Mouse (Mus musculus): ENCODE results near the gene Mylk2.

Mylk2 gene

DNA sequence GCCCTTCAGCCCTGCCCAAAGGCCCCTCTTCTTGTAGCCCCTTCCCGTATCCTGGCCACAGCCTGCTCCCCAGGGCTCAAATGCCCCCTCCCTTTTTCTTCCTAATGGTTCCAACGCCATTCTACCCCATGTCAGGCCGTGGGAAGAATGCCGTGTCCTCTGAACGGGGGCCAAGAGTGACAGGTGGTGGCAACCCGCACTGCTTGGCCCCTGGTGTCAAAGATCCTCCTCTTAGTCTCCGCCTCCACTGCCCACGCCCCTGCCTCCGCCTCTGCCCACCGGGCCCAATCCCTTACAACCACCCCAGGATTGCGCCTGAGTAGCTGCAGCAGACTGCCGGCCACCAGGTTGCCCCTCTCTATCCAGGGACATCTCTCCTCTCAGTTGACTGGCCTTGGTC is at the start of gene Mylk2:
Gene Mylk2 (plus strand): TSS at position 322 of the 400 bp plus-strand sequence.
- in situ Hi-C loops (cut with MboI, MseI): loop anchor here (5.0 kb wide), 2 partner anchors 106 to 231 kb away; partner anchors contain the start of gene Pdrg1

DNA sequence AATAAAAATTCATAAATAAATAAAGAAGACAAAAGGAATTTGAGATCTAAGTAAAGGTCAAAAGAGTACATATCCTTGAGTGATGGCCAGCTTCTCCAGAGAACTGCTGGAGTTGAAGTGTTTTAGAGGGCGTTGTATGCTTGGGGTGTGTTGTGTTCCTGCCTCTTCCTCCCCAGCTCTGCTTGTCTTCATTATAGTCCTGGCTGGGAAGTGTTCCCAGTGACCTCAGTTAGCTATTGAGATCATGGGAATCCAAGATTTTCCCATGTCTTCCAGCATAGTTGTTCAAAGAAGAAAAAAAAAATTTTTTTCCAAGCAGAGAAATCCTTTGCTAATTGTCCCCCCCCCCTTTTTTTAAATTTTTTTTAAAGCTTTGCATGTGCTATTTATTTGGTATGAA is 49.3 kb upstream of the Mylk2 start:
- in situ Hi-C loops (cut with MboI, MseI): no loop called here

DNA sequence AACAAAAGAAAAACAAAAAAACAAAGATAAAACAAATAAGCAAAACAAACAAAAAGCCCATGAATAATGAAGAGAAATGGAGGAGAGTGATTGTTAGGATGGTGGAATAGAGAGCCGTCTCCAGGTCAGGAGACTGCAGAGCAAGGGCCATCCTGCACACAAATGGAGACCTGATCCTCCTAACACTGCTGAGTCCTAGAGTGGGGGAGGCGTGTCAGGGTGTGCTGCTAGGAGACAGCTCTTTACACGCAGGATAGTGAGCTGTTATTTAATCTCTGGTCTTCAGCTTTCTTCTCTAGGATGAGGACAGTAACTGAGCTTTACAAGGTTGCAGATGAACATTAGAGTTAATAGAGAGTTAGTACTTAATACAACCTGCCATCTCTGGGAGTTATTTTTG is 48.5 kb upstream of the Mylk2 start:
- in situ Hi-C loops (cut with MboI, MseI): no loop called here

DNA sequence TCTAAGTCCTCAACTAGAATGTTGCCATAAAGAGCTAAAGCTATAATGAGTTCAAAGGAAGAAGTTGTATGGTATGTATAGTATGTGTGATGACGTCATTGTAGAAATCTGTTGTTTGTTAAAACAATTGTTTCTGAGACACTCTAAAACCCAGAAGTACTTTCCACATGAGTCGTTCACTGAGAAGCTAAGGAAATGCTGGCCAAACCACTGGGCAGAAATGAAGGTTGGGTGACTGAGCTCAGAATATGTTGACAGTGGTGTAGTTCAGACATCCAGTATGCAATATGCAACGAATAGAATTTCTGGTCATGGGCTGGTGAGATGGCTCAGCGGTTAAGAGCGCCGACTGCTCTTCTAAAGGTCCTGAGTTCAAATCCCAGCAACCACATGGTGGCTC is 47.8 kb upstream of the Mylk2 start:
- in situ Hi-C loops (cut with MboI, MseI): no loop called here

DNA sequence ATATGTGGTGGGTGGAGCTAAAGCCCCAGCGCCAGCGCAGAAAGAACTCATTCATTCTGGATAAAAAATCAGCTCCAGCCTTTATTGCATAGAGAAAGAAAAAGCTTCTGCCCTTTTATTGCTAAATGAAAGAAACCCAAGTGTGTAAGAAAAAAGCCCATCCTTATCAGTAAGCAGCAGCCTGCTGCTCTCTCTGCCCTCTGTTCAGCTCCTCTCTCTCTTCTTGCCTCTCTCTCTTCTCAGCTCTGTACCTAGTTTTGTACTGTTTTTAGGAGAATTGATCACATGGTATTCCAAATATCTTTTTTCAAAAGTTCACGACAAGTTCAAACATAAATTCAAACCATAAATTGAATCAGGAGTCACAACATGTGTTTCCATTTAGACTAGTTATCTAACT is 32.9 kb upstream of the Mylk2 start:
- in situ Hi-C loops (cut with MboI, MseI): loop anchor here (10.0 to 25.0 kb wide), 2 partner anchors 497 to 616 kb away; no protein-coding TSS in a partner anchor

DNA sequence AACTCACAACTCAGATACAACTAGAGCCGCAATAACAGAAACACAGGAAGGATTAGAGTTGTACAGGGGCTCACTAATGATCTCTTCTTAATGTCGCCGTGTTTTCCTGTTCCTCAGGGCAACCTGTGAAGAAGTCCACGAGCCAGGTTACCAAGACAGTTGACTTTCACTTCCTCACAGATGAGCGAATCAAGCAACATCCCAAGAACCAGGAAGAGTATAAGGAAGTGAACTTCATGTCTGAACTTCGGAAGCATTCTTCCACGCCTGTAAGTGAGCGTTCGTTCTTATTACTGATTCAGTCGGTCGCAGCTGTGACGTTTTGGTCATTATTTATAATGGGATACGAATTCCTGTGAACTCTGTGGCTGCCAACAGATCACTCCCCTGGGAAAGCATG is 30.3 kb upstream of the Mylk2 start:
- in situ Hi-C loops (cut with MboI, MseI): loop anchor here (25.0 kb wide), 1 partner anchor 619 kb away; no protein-coding TSS in a partner anchor

DNA sequence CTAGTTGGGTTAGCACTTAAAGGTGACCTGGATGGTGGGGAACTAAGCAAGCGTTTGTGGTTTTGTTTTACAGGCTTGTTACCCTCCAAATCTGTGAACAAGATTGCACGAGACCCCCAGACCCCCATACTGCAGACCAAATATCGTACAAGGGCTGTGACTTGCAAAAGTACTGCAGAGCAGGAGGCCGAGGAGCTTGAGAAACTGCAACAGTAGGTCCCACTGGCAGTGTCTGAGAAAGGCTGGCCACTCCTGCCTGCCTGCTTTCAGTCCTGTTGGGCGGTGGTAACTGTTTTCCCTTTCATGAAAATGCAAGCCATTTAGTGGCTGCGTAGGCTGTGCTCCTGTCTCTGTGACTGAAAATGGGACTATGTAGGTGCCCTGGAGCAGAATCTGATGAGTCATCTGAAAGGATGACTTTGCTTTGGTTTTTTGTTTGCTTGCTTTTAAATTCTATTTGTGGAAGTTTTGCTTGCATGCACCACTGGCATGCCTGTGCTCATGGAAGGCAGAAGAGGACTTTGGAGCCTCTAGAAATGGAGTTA is 27.0 kb upstream of the Mylk2 start:
- in situ Hi-C loops (cut with MboI, MseI): loop anchor here (25.0 kb wide), 1 partner anchor 622 kb away; no protein-coding TSS in a partner anchor

DNA sequence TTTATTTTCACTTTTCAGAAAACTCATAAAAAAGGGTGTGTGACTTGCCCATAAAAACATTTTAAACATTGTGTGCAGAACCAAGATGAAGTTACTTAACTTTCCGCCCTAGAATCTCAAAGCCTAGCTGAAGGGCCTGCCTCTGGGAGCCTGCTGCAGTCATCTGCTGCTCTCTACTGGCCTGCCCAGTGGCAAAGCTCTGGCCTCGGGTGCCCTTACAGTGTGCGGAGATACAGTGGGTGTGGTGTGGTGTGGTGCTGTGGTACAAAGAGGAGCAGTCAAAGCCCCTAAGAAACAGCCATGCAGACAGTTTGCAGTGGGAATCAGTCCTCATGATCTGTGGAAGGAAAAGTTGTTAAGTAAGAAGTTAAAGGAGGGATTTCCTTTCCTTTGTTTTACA is 23.9 kb upstream of the Mylk2 start:
- in situ Hi-C loops (cut with MboI, MseI): loop anchor here (25.0 kb wide), 1 partner anchor 625 kb away; no protein-coding TSS in a partner anchor

DNA sequence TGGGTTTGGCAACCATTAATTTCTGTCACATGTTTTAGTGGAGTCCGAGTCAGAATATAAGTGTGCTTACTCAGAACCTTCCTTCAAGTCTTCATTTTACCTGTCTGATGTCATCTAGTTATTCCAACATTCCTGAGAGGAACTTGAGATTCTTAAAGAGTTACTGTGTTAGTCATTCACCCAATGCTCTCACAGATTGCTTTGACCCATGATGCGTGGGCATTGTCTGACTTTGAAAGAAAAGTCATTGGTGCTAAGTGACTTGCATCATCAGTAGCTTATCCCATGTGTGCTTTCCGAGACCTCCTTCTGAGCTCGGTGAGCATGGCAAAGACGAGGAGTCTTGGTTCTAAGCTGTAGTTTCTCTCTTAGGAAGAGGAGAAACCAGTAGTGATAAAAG is 22.4 kb upstream of the Mylk2 start:
- in situ Hi-C loops (cut with MboI, MseI): loop anchor here (25.0 kb wide), 1 partner anchor 626 kb away; no protein-coding TSS in a partner anchor

DNA sequence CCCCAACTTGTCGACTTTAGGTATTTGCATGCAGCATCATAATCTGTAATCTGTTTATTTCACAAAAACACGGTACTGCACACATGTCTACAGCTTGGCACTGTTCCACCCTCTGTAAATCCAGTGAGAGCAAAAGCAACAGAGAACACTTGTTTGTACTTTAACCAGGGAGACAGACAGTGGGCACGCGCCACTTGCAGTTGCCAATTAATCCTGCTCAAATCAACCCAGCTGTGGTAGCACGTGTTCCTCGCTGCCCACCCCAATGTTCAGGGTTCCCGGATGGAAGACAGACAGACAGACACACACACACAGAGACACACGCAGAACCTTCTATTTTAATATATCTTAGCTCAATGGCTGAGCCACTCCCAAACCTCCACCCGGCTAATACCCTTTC is 15.3 kb upstream of the Mylk2 start:
- in situ Hi-C loops (cut with MboI, MseI): loop anchor here (25.0 kb wide), 1 partner anchor 634 kb away; no protein-coding TSS in a partner anchor

DNA sequence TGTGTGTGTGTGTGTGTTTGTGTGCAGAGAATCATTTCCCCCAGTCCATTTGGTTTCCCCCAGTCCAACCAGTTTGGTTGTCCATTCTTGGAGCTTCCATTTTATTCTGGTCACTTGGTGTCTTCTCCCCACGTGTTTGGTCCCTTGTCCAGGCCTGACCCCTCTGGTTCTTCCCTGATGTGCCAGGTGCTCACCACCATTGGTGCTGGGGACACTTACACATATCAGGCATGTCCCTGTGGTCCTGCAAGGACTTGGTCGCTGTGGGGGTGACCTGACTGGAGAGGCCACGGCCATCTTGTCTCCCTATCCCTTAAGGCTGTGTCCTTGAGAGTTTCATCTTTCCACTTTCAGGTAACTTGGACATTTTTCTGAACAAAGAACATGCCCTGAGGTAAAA is 14.2 kb upstream of the Mylk2 start:
- in situ Hi-C loops (cut with MboI, MseI): loop anchor here (25.0 kb wide), 1 partner anchor 635 kb away; no protein-coding TSS in a partner anchor

DNA sequence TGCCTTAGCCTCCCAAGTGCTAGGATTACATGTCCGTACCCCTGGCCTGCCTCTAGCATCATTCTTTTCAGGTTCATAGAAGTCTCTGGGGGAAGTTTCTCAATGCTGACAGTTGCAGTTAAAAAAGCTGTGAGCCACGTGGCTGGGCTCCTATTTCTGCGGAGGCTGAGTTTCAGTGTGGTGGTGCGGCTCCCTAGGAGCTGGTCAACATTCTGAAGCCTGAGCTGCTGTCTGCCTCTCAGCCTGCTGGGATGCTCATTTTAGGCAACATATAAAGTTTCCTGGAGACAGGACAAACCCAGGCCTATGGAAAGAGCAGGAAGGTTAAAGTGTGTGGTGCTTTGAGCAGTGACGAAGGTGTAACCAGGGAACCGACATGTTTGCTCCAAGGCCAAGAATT is 12.1 kb upstream of the Mylk2 start:
- in situ Hi-C loops (cut with MboI, MseI): loop anchor here (25.0 kb wide), 1 partner anchor 637 kb away; no protein-coding TSS in a partner anchor

DNA sequence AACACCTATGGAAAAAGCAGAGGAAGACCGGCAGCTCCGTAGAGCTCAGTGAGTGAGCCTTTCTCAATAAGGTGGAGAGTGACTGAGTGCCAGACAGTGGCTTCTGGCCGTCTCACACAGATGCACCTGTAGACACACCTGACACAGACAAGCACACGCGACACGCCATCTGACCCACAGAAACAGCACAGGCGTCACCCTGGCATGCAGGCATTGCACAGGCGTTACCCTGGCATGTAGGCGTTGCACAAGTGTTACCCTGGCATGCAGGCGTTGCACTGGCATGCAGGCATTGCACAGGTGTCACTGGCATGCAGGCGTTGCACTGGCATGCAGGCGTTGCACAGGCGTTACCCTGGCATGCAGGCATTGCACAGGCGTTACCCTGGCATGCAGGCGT is 9.9 kb upstream of the Mylk2 start:
- in situ Hi-C loops (cut with MboI, MseI): no loop called here

DNA sequence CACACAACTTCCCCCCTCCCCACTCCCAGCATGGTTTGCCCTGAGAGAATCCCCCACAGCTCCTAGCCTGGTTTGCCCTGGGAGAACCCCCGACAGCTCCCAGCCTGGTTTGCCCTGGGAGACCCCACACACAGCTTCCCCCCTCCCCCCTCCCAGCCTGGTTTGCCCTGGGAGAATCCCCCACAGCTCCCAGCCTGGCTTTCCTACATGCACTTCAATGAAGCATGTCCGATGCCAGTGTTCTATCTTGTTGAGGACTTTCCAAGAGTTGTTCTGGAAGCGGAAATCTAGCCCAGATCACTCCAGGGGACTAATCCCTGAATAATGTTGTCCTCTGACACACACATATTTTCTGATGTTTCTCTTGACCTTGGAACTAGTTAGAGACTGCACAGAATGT is 8.5 kb upstream of the Mylk2 start:
- in situ Hi-C loops (cut with MboI, MseI): no loop called here

DNA sequence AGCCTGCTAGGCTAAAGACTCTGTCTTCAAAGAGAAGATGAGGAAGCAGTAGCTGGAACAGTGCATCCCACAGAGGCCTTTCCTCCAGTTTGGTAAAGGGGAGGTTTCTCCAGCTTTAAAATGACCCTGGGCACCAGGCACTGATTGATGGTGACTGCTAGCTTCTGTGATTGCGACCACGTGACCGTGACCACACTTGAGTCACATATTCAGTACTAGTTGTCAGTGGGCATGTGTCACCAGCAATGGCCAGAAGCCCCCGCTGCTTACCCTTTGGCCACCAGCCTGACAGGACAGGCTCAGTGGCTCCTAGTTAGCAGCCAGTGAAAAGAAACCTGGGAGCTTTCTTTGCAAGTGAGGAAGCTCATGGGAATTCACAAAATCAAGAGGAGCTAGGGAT is 7.6 kb upstream of the Mylk2 start:
- in situ Hi-C loops (cut with MboI, MseI): no loop called here

DNA sequence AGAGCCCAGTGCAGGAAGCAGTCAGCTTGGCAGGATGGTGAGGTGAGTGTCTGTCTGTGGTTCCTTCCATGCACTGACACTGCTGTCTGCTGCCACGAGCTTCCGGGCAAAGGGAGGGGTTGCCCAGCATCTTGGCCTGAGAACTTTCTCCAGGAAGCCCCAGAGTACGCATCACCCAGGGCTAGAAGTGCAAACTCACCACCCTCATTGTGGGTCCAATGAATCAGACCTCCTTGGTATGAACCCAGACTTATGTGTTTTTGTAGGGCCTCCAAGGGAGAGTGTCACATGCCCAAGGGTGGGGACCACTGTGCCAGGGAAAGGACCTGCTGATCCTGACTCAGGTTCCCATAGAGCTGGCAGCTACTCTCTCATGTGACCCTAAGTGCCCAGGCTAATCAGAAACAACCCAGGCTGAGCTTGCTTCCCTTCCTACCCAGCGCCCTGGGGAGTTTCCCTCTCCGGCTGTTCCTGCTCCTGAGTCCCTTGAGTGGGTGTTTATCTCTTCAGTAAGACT is 7.0 kb upstream of the Mylk2 start:
- in situ Hi-C loops (cut with MboI, MseI): no loop called here

DNA sequence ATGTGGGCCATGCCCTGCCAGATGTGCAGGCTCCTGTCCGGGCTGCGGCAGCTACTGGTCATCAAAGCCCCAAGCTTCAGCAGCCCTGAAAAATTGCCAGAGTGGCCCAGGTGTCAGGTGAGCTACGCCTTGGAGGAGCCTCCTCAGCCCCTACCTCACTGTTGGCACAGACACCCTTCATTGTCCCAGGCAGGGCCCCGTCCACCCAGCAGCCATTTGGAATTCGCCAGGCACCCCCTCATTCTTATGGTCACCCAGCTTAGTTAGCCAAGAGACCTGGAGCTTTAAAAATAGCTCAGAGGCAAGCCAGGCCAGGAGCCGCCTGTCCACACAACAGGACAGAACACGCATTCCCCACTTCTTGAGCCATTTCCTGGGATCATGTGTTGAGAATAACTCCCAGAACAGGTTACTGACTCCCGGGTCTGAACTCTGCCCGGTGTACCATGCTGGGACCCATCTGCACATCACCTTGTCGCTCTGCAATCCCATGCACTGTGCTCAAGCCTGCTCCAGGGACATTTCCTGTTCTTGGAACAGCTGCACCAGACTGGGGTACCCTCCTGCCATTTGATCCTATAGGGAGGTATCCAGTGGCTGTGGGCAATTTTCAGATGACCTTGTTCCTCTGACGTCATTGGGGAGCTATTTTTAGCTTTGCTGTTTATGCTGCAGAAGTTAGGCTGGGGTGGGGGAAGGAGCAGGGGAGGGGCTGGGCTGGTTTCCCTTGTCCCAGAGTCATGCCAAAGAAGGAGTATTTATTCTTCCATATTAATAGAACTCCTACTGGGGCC is 5.9 kb upstream of the Mylk2 start:
- in situ Hi-C loops (cut with MboI, MseI): no loop called here

DNA sequence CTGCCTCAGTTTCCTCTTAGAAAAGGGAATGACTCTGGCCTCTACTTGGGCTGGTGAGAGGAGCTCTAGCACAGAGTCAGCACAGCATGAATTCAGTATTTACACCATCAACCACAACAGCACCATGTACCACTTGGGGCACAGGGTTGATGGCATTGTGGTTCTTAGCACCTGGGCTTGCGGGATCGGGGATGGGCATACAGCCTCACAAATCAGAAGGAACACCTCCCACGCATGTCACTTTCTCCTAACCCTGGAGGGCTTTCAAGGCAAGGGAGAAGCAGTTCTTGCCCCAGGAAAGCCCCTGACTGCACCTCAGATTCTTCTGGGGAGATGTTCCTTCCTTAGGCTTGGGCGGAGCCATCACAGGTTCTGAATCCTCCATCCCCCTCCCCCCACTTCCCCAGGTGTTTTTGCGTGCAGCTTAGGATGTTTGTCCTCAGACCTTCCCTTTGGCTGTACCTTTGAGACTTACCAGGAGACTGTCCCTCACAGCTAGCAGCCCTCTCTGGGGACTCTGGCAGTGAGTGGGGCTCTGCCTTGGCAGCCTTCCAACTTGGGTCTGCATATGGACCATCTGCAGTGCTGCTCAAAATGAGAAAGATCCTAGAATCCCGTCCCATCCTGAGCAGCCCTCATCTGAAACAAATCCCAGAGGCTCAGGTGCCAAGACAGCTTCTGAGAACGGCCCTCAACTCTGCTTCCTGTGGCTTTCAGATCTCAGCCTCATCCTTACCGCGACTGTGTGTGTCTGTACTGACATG is 4.7 kb upstream of the Mylk2 start:
- in situ Hi-C loops (cut with MboI, MseI): no loop called here

DNA sequence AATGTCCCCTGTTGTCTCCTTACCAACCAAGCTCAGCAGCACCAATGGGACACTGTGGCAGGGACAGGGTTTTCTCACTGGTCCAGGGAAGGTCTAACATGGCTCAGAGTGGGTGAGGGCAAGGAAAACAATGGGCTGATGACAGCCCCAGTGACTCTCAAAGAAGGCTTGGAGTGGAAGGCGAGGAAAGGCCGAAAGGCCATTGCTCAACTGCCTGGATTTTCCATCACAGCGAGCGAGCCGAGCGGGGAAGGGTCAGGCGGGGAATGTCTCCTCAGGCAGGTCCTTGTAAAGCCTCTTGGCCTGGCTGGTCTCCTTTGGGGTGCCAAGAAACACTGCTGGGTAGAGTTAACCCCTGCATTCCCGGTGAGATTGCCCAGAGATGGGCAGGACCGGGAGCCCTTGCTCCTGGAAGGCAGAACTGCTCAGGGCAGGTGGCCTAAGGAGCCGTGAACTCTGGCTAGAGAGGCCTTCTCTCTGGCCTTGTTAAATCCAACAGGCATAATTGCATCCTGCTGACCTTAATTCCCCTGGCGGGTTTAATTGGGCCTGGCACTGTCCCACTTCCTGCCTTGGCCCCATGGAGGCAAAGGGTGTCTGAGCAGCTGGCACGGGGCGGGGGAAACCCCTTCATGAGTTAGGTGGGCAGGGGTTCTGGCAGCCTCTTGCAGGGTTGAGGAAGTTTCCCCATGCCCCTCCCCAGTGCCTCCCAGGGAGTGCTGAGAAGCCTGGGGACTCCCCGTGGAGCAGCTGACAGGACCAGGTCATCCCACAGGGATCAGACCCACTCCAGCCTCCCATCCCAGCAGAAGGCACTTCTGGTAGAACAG is 3.8 kb upstream of the Mylk2 start:
- in situ Hi-C loops (cut with MboI, MseI): no loop called here

DNA sequence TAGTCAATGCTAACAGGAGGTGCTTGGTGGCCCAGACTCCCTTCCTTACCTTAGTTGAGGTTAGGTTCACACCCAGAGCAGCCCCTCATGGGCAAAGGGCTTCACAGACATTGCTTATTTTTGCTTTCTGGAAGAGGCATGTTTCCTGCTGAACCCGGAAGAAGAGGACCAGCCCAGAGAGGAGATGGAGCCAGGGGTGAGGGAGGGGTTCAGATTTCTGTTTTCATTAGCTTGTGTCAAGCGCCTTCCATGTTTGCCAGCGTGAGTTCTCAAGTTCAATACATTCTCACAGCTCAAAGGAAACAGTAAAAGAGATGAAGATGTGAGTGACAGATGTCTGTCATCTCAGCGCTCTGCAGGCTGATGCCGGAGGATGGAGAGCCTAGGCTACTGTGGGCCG is 1.3 kb upstream of the Mylk2 start:
- in situ Hi-C loops (cut with MboI, MseI): loop anchor here (5.0 kb wide), 2 partner anchors 107 to 232 kb away; partner anchors contain the start of gene Pdrg1

DNA sequence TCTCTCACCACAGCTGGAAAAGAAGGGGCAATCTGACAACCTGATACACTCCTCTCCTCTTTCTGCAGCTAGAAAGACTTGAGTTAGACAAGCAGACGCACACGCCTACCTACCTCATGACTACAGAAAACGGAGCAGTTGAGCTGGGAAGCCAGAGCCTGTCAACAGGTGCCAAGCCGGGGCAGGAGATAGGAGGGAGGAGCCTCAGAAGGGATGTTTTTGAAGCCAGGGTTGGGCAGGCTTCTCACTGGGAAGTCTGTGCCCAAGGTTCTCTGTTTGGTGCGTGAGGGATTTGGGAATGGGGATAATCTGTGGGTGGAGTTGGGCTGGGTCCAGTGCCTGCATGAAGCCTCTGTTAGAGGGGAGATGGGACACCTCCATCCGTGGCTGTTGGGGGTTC is 280 bp downstream of the Mylk2 start:
- in situ Hi-C loops (cut with MboI, MseI): loop anchor here (5.0 kb wide), 2 partner anchors 106 to 231 kb away; partner anchors contain the start of gene Pdrg1
